Mouse (Mus musculus) cerebellum, adult 11 months (tissue): ENCODE measurements around the gene Tbc1d22a.
A peak's percentile ranks its signal among the peaks of the same experiment; 100 is the strongest.

ENCODE experiments used
- DNase-seq: peaks from one replicate; pipeline ENCODE4 v3.0.0; 2022

Gene Tbc1d22a

DNA sequence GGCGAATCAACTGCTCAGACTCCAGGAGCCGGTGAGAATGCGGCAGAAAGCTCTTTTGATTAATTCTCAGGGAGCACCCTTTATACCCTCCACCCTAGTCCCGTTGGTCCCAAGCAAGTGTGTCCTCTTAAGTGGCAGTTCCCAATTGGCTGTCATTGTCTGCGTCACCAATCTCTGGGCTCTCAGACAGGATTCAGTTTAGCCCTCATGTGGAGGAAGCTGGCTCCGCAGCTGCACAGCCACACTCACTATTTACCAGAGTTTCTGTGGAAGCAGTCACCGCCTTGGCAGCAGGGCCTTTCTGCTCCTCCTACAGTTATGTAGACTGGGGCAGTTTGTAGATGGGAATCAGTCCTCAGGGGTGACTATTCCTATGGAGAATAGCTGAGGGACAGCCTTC, 256.9 kb downstream of the Tbc1d22a start:
- no peak for DNase-seq

DNA sequence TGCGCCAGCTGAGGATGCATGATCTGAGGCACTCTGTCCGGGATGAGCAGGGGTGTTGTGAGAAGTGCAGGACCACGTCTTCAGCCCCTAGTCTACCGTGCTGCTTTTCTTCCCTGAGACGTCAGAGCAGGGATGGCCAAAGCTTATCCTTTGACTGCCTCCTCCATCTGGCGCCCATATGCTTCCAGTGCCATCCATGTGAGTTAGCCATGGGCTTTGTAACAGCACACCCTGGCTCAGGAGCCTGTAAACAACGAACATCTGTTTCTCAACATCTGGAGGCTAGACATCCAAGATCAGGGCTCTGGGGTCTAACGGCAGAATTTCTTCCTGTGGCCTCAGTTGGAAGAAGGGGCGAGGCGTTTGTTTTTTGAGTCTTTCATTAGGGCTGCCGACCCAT, 259.2 kb downstream of the Tbc1d22a start:
- DNase-seq: no peak

DNA sequence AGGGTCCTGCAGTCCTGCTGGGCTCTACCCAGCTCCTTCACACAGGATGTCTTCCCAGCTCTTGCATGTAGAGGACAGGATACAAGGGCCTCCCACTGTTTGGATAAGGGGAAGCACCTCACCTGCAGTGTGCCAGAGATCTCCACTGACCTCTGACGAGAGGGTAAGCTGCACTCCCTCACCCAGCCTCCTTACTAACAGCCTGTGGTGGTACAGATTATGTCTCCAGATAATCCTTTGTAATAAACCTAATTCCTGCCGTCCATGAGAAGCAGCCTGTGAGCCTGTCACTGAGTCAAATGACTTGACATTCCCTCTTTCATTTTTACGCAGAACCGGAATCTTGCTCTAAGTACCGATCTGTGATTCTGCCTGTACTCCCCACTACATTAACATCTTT, 260.7 kb downstream of the Tbc1d22a start:
- DNase-seq: no peak

DNA sequence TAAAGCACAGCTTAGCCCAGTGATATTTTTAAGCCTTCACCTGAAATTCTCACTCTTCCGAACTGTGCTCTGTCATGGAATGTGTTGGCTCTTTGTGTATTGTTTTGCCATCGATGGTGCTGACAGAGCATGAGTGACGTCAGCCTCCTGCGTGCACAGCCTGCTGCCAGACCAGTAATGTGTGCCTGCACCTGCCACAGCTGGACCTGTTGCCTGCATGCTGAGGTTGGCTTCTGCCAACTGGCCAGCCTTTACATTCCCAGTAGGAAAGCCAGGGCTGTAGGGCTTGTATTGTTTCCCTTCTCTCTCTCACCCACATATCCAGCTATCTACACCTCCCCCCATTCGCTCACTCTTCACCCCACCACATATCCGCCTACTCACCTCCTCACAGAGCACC, 262.2 kb downstream of the Tbc1d22a start:
- DNase-seq: no peak

DNA sequence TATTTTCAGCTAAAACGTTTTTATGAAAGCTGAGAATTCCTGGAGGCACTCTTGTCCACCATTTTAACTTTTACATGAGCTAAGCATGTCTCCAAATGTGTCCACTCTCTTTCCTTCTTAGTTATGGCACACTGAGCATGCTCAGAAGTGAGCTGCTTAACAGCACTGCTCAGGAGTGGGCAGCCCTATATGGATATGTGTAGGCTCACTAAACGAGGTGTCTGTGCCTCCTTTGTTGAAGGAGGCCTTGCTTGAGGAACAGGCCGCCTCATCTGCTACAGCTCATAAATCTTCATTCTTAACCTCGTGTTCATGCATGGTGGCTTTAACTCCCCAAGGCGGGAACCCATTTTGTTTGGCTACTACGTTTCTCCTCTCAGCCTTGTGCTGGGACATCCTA, 262.8 kb downstream of the Tbc1d22a start:
- DNase-seq: no peak

DNA sequence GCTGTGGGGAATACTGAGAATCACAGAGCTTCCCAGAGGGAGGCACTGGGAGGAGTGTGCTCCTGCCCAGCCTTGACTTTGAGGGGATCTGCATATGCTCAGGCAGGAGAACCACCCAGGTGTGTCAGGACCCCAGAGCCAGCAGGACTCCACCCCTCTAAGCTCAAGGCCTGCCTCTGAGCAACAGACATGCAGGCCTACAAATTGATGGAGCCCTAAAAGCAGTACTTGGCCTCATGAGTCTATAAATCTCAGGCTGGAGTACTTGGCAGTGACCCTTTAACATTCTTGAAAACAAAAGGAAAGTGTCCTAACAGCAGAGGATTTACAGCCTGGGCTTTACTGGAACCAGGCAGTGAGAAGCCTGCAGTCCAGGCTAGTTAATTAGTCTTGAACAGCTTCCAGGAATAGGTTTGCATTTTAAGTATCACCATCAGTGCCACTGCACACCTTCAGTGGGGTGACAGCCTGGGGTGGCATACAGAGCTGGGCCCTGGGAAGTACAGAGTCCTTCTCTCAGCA, 263.3 kb downstream of the Tbc1d22a start:
- no peak for DNase-seq

DNA sequence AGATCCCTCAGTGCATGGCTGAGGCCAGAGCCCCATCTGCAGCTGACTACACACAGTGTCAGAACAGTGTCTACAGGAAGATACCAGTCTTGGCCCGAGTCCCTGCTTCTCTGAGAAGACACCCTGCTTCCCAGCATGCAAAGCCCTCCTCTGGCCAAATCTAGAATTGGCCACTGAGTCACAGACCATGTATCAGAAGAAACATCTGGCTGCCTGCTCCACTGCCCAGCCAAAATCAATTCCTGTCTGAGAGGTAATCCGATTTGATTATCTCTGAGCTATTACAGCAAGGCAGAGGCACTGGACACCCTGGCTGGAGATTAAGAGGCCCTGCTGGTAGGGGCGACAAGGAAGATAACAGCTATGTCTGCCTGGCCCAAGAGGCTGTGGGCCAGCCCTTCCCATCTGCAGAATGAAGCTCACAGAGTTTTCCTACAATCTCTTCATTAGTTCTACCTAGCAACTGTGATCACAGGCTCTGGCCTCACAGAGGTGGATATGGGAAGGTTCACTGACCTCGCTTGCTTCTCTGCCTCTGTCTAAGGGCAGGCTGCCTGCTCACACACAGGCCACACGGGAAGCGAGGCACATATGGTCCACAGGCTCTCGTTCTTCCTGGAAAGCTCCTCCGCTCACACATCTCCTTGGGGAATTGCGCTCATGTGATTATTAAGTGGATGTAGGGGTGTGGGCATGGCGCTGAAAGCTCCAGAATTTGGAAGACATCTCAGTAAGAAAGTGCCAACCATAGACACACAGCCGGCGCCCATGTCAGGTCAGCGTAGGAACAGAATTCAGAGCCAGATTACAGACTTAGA, 264.6 kb downstream of the Tbc1d22a start:
- DNase-seq: no peak

DNA sequence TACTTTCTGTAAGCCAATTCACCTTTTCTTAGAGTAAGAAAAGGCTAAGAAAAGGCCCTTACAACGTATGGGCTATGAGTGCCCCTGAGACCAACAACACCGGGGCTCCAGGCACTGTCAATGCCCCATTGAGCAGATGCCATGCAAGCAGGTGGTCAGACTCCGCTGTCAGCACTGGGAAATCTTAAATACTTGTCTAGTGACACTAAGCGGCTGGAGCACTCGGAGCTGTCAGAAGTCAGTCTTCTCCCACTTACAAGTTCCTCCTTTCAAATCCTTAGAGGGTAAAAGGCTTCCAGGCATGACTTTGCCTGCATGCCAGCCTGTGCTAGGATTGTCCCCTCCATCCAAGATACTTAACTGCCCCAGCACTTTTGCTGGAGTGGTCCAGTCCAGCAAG, 268.1 kb downstream of the Tbc1d22a start:
- no peak for DNase-seq

DNA sequence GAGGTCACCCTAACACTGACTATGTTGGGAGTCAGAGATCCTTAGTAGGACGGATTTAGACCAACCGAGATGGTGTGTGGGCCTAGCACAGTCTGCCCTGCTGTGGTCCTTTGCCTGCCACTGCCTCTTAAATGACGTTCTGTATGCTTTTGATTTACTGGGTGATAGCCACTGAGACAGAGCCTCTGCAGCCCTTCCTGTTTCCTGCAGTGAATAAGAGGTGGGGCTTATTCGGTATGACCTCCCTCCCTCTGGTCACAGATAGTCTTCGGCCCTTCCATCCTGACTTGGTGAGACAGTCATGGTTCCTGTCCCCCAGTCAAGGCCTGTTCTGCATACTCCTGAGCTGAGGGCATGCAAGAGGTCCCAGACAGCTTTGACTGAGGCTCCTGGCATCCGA, 271.6 kb downstream of the Tbc1d22a start:
- DNase-seq: no peak

DNA sequence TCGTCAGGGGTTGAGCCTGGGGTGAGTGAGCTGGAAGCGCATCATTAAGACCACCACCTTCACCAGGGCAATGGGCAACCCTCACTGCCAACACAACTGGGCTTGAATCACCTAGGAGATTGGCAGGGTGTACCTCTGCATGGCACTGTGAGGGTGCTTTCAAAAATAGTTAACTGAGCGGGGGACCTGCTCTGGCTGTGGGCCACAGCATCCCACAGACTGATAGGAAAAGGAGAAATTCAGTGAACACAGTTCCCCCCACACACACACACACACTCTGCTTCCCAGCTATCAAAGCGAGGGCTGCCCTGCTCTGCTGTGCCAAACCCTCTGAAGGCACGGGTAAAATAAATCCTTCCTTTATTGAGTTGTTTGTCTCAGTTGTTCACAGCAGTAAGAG, 273.1 kb downstream of the Tbc1d22a start:
- DNase-seq: no peak

DNA sequence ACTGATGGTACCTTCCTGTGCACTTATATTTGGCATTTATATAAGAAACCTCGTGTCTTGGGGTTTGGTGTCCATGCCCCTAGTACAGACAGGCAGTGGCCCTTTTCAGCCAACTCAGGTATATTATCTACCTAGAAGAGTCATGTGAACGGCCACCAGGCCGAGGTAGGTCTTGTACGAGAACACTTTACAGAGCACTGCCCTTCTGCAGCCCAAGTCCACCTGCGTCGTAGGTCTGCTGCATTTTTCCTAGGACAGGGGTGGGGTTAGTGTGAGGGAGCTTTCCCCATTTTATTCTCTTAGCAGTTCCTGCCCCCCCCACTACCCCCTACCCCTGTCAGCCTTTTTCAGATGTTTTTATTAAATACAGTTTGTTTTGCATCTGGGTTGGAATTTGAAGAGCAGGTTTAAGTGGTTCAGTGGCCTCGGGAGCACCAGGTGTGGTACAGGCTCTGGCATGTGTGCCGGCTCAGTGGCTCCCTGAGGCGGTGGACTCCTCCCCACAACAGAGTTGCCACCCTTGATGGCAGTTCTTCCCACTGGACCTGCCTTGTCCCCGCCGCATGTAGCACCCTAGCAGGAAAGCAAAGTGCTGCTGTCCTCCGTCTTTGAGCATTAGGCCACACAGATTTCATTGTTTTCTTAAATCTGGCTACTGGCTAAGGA, 277.3 kb downstream of the Tbc1d22a start:
- DNase-seq: no peak

DNA sequence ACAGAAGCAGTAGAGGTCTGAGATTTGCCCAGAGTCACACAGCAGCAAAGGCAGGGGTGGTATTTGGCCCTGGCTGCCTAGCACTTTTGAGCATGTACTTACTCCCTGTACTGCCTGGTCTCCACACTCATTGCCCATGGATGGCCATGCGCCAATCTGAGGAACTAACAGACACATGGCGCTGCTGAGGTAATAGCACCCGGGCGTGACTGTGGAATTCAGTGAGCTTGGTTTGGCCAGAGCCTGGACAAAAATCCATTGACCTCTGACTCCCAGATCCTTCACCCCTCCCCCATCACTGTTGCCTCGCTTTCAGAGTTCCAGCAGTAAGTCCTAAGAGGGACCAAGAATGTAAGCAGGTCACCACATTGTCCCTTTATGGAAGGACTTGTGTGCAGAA, 278.4 kb downstream of the Tbc1d22a start:
- DNase-seq: no peak

DNA sequence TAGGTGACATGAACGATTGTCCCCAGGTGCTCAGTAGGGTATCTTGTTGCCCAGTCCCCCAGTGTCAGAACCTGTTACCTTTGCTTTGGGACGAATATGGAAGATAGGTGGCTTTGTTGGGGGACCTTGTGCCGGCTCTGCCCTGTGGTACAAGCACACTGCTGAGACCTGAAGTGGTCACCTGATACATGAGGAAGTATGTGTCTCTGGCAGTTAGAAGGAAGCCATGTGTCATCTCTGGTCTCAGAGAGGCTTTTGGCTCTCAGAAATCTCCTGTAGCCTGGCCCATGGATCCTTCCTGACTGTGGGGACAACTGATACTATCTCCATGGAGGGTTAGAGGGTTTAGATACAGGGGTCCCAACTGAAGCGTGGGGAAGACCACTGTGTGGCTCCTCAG, 281.9 kb downstream of the Tbc1d22a start:
- no peak for DNase-seq

DNA sequence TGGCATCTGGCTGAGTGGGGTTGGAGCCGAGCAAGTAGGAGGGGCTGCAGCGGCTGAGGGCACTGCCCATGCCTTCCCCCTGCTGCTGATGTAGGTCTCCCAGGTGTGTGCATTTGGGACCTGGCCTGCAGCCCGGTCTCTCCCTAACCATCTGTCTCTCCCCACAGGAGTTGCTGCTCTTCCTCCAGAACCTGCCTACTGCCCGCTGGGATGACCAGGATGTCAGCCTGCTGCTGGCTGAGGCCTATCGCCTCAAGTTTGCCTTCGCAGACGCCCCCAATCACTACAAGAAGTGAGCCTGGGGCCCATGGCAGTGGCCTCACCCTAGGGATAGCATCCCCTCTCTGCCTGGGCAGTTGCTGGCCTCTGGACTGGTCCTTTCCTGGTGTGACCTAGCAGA, 282.4 kb downstream of the Tbc1d22a start:
- peak; percentile 46 for DNase-seq

DNA sequence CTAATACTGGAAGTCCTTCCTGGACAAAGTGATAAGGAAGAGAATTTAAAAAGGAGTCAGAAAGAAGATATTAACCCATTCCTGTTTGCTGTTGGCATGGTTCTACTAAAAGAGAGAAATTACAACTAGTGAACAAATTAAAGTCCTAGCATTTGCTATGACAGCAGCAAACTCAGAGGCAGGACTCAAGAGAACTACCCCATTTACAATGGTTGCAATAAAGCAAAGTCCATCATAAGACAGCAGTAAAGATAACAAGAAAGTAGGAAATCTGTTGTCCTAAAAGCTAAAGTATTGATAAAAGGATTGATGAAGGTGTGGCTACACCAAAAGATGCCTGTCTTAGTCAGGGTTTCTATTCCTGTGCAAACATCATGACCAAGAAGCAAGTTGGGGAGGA, 286.3 kb downstream of the Tbc1d22a start:
- DNase-seq: no peak

DNA sequence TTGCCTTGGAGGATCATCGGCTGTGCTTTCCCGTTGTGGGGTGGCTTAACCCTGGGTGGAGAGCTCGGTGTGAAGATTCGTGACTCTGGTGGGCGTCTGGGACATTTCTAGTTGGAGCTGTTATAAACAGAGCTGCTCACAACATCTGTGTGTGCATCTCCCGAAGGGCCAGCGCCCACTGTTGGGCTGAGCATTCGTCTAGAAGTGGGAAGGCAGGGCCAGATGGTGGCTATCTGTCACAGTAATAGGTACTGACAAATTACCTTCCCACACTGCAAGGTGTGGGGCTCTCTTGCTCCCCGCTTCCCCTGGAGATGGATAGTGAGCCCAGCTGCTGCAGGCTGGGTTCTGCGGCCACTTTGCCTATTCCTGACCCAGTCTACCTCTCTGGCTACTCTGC, 289.2 kb downstream of the Tbc1d22a start:
- no peak for DNase-seq

DNA sequence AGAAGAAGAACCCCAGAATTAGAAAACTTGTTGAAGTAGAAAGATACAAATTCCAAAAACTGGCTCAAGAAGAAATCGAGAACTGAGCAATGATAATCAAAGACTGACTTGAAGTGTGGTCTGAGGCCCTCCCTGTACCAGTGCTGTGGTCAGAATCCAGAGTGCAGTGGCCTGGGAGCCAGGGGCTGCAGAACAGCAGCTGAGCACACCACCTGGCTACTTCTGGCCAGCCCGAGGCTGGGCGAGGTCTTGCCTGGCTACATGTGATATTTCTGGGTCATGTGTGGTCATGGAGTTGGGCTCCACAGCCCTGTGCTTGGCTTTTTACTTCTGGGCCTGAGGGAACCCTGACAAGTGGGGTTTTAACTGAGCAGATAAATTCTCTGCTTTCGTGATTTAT, 292.4 kb downstream of the Tbc1d22a start:
- no peak for DNase-seq

DNA sequence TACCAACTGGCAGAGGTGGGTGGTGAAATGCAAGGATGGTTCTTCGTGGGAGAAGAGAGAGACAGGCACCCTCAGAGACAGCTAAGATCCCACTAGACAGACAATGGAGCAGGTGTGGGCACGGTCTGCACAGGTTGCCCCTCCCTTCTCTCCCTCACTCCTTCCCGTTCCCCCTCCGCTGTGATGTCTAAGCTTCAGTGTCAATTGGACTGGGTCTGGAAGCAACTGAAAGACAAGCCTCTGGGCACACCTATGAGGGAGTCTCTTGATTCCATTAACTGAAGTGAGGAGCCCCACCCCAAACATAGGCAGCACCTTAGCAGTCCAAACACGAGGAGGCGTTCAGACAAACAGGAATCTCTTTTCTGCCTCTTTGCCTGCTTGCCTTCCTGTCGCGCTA, 293.3 kb downstream of the Tbc1d22a start:
- DNase-seq: no peak

DNA sequence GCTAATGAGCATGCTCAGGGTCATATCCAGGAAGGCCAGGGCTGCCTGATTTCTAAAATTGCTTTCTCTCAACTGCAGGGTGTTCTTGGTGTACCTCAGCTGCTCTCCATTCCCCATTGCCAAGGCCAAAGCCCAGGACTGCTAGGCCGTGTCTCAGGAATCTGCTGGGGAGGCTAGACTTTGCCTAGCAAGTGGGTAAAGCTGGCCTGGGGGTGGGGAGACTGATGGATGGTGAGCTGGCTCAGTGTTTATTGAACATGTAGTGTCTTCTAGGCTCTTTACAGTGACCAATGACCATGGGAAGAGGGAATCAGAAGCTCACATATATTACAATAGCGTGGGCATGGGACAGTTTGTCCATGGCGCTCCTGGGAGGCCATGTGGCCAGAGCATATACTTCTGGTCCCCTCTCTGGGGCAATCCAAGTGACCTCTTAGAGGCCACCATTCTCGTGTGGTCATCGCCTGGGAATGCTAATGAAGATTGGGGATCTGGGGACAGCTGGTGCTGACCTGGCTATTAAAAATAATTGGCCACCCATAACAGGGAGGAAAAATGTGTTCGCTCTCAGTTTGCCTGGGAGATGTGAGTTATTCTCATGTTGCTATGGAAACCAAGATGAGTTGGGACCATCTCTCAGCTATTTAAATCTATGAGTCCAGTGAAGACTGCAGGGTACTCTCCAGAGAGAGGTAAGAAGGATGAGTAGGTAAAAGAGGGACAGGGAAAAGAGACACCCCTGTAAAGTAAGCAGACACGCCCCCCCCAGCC, 294.3 kb downstream of the Tbc1d22a start:
- no peak for DNase-seq

DNA sequence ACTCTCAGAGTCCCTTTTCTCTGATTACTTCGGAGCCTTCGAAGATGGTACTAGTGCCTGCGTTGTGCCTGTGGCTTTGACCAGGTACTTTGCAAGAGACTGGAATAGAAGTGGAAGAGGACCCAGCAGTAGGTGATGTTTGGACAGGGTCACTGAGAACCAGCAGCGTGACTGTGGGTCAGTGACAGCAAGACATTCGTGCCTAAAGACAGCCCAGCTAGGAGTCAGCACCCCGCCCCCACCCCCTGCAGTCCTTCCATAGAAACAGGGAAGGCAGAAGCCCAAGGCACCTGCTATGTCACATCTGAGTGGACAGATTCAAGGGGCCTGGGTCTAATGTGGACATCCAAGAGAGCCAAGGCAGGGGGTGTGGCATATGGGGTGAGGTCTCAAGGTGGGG, 295.3 kb downstream of the Tbc1d22a start:
- DNase-seq: no peak

DNA sequence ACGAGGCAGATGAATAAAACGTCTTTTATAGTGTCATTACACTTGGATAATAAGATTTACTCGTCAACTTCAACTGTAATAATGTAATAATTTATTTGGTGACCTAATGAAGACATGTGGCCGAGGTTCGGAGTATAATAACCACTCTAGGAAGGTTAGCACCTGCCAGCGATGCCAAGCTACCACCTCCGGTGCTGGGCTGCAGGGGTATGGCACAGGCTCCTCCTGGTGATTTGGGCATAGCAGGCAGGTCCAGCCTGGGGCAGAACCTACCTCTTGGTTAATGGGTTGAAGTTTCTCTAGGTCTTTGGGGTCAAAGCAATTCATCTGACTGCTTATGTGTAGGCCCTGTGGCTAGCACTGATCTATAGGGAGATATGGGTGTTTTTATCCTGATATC, 296.9 kb downstream of the Tbc1d22a start:
- no peak for DNase-seq

DNA sequence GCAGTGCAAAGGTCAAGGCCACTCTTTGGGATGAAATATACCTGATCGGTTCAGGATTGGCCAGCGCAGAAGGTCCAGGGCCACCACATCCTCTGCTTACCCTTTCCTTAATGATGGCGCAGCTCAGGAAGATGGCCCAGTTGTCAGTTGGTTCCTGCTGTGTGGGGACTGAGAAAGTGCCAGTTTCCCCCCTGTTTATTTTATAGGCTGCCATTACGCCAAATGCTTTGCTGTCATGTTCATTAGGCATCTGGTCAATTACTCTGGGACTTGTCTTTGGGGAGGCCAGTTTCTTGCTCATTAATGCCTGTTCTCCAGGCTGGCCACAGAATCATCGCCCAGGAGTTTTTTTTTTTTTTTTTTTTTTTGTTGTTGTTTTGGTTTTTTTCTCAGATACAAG, 299.1 kb downstream of the Tbc1d22a start:
- DNase-seq: no peak

DNA sequence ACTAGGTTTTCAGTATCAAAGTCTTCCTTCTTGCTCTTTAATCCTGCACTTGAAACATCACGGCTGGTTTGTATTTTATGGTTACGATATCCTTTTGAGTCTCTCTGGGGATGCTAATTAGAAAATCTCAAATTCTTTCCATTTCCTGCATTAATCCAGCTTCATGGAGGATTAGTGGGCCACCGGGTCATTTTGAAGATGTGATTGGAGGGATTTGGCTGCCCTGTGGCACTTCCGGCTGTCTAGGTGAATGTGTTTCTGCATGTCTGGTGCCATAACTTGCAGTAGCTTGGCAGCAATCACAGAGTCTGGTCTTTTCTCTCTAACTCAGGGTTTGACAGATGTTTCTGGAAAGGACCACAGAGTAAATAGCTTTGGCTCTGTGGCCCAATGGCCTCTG, 305.9 kb downstream of the Tbc1d22a start:
- DNase-seq: no peak

DNA sequence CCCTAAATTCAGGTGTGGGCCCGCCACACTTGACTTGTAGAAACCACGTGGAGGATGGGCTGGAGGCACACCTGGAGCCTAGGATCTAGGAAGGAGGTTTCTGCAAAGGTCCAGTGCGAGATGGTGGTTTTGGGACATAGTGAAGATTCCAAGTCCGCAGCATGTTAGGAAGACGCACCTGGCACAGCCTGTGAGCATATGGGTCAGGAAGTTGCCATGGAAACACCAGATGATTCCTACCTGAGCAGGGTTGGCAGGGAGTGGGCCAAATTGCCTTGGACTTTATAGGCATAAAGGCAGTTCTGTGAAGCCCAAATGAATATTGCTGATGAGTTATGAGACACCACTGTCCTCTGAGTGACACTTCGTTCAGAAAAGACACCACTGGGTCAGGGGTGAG, 321.1 kb downstream of the Tbc1d22a start:
- peak; percentile 4 for DNase-seq
